Mouse (Mus musculus): ENCODE results near the gene Nfkb2. TPM values are rescaled to one million over a fixed set of nuclear protein-coding genes. Genes with fewer than 3 reads are reported as not detected.

The Nfkb2 gene
- polyA plus RNA-seq (2012; rRNA removed; ENCODE audit: low replicate concordance) = 32.6 and 51.3 TPM in 2 replicates

GRCm38 (mm10) chr19:46304216-46304841, at the start of gene Nfkb2:
Gene Nfkb2, plus strand, starts transcription at chr19:46304320.

GRCm38 (mm10) chr19:46326756-46327305, 22.7 kb downstream of the Nfkb2 start, which contains the start of gene Psd:
Gene Psd, minus strand, starts transcription at chr19:46327156.

DNA sequence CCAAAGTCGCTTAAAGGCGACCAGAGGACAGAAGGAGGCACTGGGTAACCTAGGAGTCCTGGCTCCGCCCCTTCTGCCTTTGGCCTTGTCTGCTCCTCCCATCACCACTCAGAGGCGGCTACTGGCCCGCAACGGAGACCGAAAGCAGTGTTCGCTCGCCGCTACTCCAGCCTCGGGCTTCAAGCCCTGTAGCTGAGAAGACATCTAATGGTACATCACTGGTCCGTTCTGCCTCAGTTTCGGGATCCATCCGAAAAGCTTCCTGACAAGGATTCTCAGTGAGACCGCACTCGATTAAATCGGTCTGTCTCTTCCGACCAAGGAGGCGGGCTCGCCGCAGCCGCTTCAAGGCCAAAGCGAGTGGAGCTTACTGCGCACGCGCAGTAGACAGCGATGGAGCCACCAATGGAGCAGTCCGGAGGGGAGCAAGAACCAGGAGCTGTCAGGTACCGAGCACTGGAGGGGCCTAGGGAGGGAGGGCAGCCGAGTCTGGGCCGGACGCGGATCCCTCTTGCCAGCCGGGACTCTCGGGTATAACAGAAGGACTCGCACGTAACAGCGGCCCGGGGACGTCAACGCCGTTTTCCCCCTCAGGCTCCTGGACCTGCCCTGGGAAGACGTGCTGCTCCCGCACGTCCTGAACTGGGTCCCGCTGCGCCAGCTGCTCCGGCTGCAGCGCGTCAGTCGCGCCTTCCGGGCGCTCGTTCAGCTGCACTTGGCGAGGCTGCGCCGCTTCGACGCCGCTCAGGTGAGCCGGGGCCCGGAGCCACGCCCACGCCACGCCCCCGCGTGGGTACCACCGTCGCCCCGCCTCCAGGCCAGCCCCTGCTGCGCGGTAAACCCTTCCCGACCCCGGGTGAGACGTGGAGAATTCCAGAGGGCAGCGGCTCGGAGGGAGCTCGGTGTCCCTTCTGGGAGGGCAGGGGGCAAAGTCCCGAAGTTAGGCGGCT, 24.2 kb downstream of the Nfkb2 start, which contains the start of gene Fbxl15:
Gene Fbxl15, plus strand, starts transcription at position 104 of the 950 bp plus-strand sequence.

GRCm38 (mm10) chr19:46338331-46338936, 34.3 kb downstream of the Nfkb2 start, which contains the start of gene Cuedc2:
Gene Cuedc2, minus strand, starts transcription at chr19:46338702.

DNA sequence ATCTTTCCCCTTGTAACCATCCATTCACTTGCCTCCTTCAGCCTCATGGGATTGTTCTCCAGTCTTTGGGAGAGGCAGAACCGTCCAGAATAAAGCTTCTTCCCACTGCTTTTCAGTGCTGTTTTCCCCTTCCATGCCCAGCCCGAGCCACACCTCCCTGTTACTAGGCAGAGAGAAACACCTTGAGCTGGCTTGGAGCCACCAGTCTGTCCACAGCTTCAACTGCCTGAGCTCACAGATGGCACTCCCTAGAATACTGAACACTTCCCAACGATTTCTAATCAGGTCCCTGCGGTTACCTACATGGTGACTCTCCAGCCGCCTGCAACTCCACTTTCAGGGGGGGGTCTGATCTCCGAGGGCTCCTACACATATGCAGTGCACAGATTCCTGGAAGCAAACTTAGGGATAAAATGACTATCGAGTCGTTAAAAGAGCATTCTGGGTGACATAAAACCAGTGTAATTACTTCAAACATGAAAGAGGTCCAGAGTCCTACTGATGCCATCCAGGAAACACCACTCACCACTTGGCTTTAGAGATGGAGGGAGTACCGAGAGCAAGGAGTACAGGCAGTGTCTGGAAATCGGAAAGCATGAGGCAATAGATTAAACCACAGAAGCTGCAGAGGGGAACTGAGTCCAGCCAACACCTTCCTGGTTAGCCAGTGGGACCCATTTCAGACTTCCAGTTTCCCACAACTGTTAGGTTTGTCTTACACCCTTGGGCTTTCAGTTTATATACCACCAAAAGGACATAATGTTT, 46.2 kb downstream of the Nfkb2 start, which contains the start of gene 2310034G01Rik:
Gene 2310034G01Rik, minus strand, starts transcription at position 135 of the 765 bp plus-strand sequence.

Other genes with a start within 250 kb of the Nfkb2 start
- 2.5 and 4.8 TPM in 2 replicates for gene Nolc1, start 228.5 kb upstream of the Nfkb2 start, polyA plus RNA-seq (2012; rRNA removed; ENCODE audit: low replicate concordance)
- gene Elovl3, start 172.4 kb upstream of the Nfkb2 start, polyA plus RNA-seq (2012; rRNA removed; ENCODE audit: low replicate concordance) = not detected in 2 replicates
- not detected in 2 replicates for gene Pitx3, start 156.0 kb upstream of the Nfkb2 start, polyA plus RNA-seq (2012; rRNA removed; ENCODE audit: low replicate concordance)
- gene Gbf1, start 151.8 kb upstream of the Nfkb2 start, polyA plus RNA-seq (2012; rRNA removed; ENCODE audit: low replicate concordance) = 187 and 199 TPM in 2 replicates
- gene Psd, start 22.8 kb downstream of the Nfkb2 start, polyA plus RNA-seq (2012; rRNA removed; ENCODE audit: low replicate concordance) = 37.1 and 38.7 TPM in 2 replicates
- gene Fbxl15, start 23.9 kb downstream of the Nfkb2 start, polyA plus RNA-seq (2012; rRNA removed; ENCODE audit: low replicate concordance) = 39.1 and 73.5 TPM in 2 replicates
- 25.7 and 26.0 TPM in 2 replicates for gene Cuedc2, start 34.4 kb downstream of the Nfkb2 start, polyA plus RNA-seq (2012; rRNA removed; ENCODE audit: low replicate concordance)
- gene Mfsd13a, start 36.8 kb downstream of the Nfkb2 start, polyA plus RNA-seq (2012; rRNA removed; ENCODE audit: low replicate concordance) = 47.7 and 54.8 TPM in 2 replicates
- 3.1 and 6.2 TPM in 2 replicates for gene 2310034G01Rik, start 46.0 kb downstream of the Nfkb2 start, polyA plus RNA-seq (2012; rRNA removed; ENCODE audit: low replicate concordance)
- 66.3 and 87.0 TPM in 2 replicates for gene Actr1a, start 91.4 kb downstream of the Nfkb2 start, polyA plus RNA-seq (2012; rRNA removed; ENCODE audit: low replicate concordance)
- gene Sufu, start 92.6 kb downstream of the Nfkb2 start, polyA plus RNA-seq (2012; rRNA removed; ENCODE audit: low replicate concordance) = 7.5 and 9.2 TPM in 2 replicates
- 31.9 and 48.8 TPM in 2 replicates for gene Trim8, start 197.4 kb downstream of the Nfkb2 start, polyA plus RNA-seq (2012; rRNA removed; ENCODE audit: low replicate concordance)